In genomic region chr13:36150272-36150671, GRCm38 (mm10) we compare ENCODE assay signal across 29 mouse cellular contexts. TPM values are rescaled to one million over a fixed set of nuclear protein-coding genes. Genes with fewer than 3 reads are reported as not detected.
A peak's percentile ranks its signal among the peaks of the same experiment; 100 is the strongest.
DNase-seq lines count a peak whose midpoint lies in the region; ATAC-seq and TF ChIP-seq lines count a peak whose summit lies in the region.
"Had no signal": no experiment of that assay in that cellular context is flagged by ENCODE, and none has a peak within 500 bp of the region (broad histone marks: within the 10 kb centered on the region; RNA-seq: fewer than 3 reads in every experiment).

No protein-coding gene starts in this region.

- WGBS in liver, postnatal 0 days (ENCODE audit: insufficient replicate concordance): 41% methylated on average over 5 of the region's 5 CpGs
- 63% methylated on average over 5 of the region's 5 CpGs for WGBS in liver, embryonic 11.5 days
- 57% methylated on average over 5 of the region's 5 CpGs for WGBS in cerebellum, adult 2 months

- H3K36me3 ChIP-seq in liver, postnatal 0 days (replicated peaks; ENCODE audit: insufficient read depth, low read length): no peaks in the 10 kb centered on the region
- no peaks in the 10 kb centered on the region for H3K36me3 ChIP-seq in liver, embryonic 11.5 days (ENCODE audit: control insufficient read depth, insufficient read depth, low read length)
- H3K36me3 ChIP-seq: embryonic facial prominence, embryonic 13.5 days; forebrain, embryonic 10.5 days; forebrain, embryonic 15.5 days; limb, embryonic 13.5 days; liver, embryonic 12.5 days; midbrain, embryonic 10.5 days; midbrain, embryonic 15.5 days had no signal

- no peak for DNase-seq in liver, postnatal 0 days
- no peak for DNase-seq in liver, embryonic 11.5 days (ENCODE audit: low spot score)
- DNase-seq in thymus, postnatal 0 days (ENCODE audit: low spot score): peak; percentile 2
- DNase-seq in thymus, postnatal 14 days: no peak
- no peak for DNase-seq in cerebellum, adult 2 months
- DNase-seq in ovary, postnatal 10 days (ENCODE audit: low spot score): no peak
- DNase-seq: adrenal gland, adult 8-10 months; B cell, adult 2 months; cerebellum, adult 11-12 months; cerebellum, postnatal 10 days; heart, postnatal 14 days; kidney, adult 11 months; kidney, postnatal 14 days; right cerebral cortex, adult 18-20 months; spleen, adult 18-20 months; thymus, adult 18-20 months had no signal

- H3K4me2 ChIP-seq in liver, postnatal 0 days (ENCODE audit: low read depth, low read length): no peak overlapping the region; the same call in 1 of the 2 replicates
- no peak overlapping the region for H3K4me2 ChIP-seq in liver, embryonic 11.5 days
- H3K4me2 ChIP-seq: embryonic facial prominence, embryonic 13.5 days; forebrain, embryonic 15.5 days; limb, embryonic 13.5 days; liver, embryonic 12.5 days; midbrain, embryonic 15.5 days had no signal

- H3K27me3 ChIP-seq in liver, postnatal 0 days (ENCODE audit: insufficient read depth, low read length): no peaks in the 10 kb centered on the region
- H3K27me3 ChIP-seq in liver, embryonic 11.5 days (replicated peaks; ENCODE audit: control insufficient read depth, insufficient read depth, low read length): no peaks in the 10 kb centered on the region
- no peaks in the 10 kb centered on the region for H3K27me3 ChIP-seq in cerebellum, adult 2 months (ENCODE audit: control insufficient read depth, insufficient read depth, low read length)
- H3K27me3 ChIP-seq: embryonic facial prominence, embryonic 13.5 days; forebrain, embryonic 15.5 days; limb, embryonic 13.5 days; liver, embryonic 12.5 days; midbrain, embryonic 15.5 days had no signal

- TF ChIP-seq CTCF in liver, postnatal 0 days (IDR thresholded peaks at IDR 0.05; ENCODE audit: low read depth): no peak
- TF ChIP-seq CTCF in cerebellum, adult 2 months (IDR thresholded peaks at IDR 0.05; ENCODE audit: borderline replicate concordance, insufficient read depth, low read depth, low read length): no peak

- H3K9ac ChIP-seq in liver, postnatal 0 days (replicated peaks): no peak overlapping the region
- H3K9ac ChIP-seq in liver, embryonic 11.5 days (ENCODE audit: low read depth, low read length): no peak overlapping the region
- H3K9ac ChIP-seq: embryonic facial prominence, embryonic 13.5 days; forebrain, embryonic 15.5 days; limb, embryonic 13.5 days; liver, embryonic 12.5 days; midbrain, embryonic 15.5 days had no signal

- H3K4me1 ChIP-seq in liver, postnatal 0 days (ENCODE audit: insufficient read depth): peaks cover 19% of the 10 kb centered on the region
- H3K4me1 ChIP-seq in liver, embryonic 11.5 days (replicated peaks; ENCODE audit: control insufficient read depth, insufficient read depth, low read length): no peaks in the 10 kb centered on the region
- H3K4me1 ChIP-seq in cerebellum, adult 2 months (ENCODE audit: control insufficient read depth, insufficient read depth, low read length): peaks cover 23% of the 10 kb centered on the region

- H3K27ac ChIP-seq in liver, postnatal 0 days (ENCODE audit: low read depth): peak overlapping the region; percentile 41; the same call in 1 of the 2 replicates
- no peak overlapping the region for H3K27ac ChIP-seq in liver, embryonic 11.5 days (ENCODE audit: low read depth, low read length)
- no peak overlapping the region for H3K27ac ChIP-seq in cerebellum, adult 2 months (ENCODE audit: insufficient read depth, low read length)
- H3K27ac ChIP-seq: embryonic facial prominence, embryonic 13.5 days; forebrain, embryonic 10.5 days; forebrain, embryonic 15.5 days; left cerebral cortex, adult 2 months; limb, embryonic 13.5 days; liver, embryonic 12.5 days; macrophage; midbrain, embryonic 10.5 days; midbrain, embryonic 15.5 days; stomach, postnatal 0 days had no signal

- no peak overlapping the region for H3K4me3 ChIP-seq in liver, postnatal 0 days (ENCODE audit: low read depth, low read length)
- H3K4me3 ChIP-seq in liver, embryonic 11.5 days (ENCODE audit: low read depth, low read length): no peak overlapping the region
- no peak overlapping the region for H3K4me3 ChIP-seq in cerebellum, adult 2 months (replicated peaks; ENCODE audit: insufficient read depth, low read depth, low read length)
- H3K4me3 ChIP-seq: embryonic facial prominence, embryonic 13.5 days; forebrain, embryonic 10.5 days; forebrain, embryonic 15.5 days; left cerebral cortex, adult 2 months; limb, embryonic 13.5 days; liver, embryonic 12.5 days; midbrain, embryonic 10.5 days; midbrain, embryonic 15.5 days had no signal

- TF ChIP-seq EP300 in liver, postnatal 0 days (IDR thresholded peaks at IDR 0.05; ENCODE audit: low read depth): no peak

- ATAC-seq in liver, postnatal 0 days: no peak
- ATAC-seq in liver, embryonic 11.5 days (replicated peaks; ENCODE audit: low FRiP score): no peak
- ATAC-seq in megakaryocyte, adult 5-6 weeks (ENCODE audit: poor library complexity, severe bottlenecking): peak; percentile 81
- ATAC-seq: activated CD4-positive, CD25-positive, alpha-beta regulatory T cell, adult 4 months; forebrain, embryonic 15.5 days; hindbrain, embryonic 16.5 days; liver, embryonic 12.5 days; midbrain, embryonic 15.5 days had no signal

- TF ChIP-seq POLR2A in cerebellum, adult 2 months (IDR thresholded peaks at IDR 0.05; ENCODE audit: borderline replicate concordance, insufficient read depth, low read length): no peak

- no peaks in the 10 kb centered on the region for H3K9me3 ChIP-seq in liver, postnatal 0 days (ENCODE audit: low read length)
- H3K9me3 ChIP-seq in liver, embryonic 11.5 days (ENCODE audit: control insufficient read depth, low read length): no peaks in the 10 kb centered on the region
- H3K9me3 ChIP-seq: embryonic facial prominence, embryonic 13.5 days; forebrain, embryonic 10.5 days; forebrain, embryonic 15.5 days; limb, embryonic 13.5 days; liver, embryonic 12.5 days; midbrain, embryonic 10.5 days; midbrain, embryonic 15.5 days had no signal

RNA-seq across cellular contexts. Expression of gene Lyrm4, which starts 32.9 kb away (rescaled TPM):
- 18.7 and 19.3 TPM in 2 replicates for polyA plus RNA-seq in liver, postnatal 0 days (2015; fragmentation: Nextera tagmentation; extraction: Ambion mirVana)
- polyA plus RNA-seq in liver, embryonic 11.5 days (2014; fragmentation: Nextera tagmentation; extraction: Ambion mirVana): 40.2 and 41.7 TPM in 2 replicates
- 23.5 and 25.1 TPM in 2 replicates for polyA plus RNA-seq in thymus, postnatal 0 days (2015; fragmentation: Nextera tagmentation; extraction: Ambion mirVana)
- 7.8 and 9.0 TPM in 2 replicates for total RNA-seq in megakaryocyte, adult 5-6 weeks (2015)
- 4.8 and 8.3 TPM in 2 replicates for total RNA-seq in megakaryocyte, adult 5-6 weeks (2017)
- 12.4 and 13.2 TPM in 2 replicates for polyA plus RNA-seq in cerebellum, adult 2 months (2012; rRNA removed)

RNA-seq across cellular contexts. Expression of gene Fars2, which starts 33.1 kb away (rescaled TPM):
- polyA plus RNA-seq in liver, postnatal 0 days (2015; fragmentation: Nextera tagmentation; extraction: Ambion mirVana): 37.9 and 39.3 TPM in 2 replicates
- polyA plus RNA-seq in liver, embryonic 11.5 days (2014; fragmentation: Nextera tagmentation; extraction: Ambion mirVana): 27.7 and 31.0 TPM in 2 replicates
- 38.1 and 43.7 TPM in 2 replicates for polyA plus RNA-seq in thymus, postnatal 0 days (2015; fragmentation: Nextera tagmentation; extraction: Ambion mirVana)
- total RNA-seq in megakaryocyte, adult 5-6 weeks (2015): 20.9 and 24.7 TPM in 2 replicates
- 28.4 and 30.8 TPM in 2 replicates for total RNA-seq in megakaryocyte, adult 5-6 weeks (2017)
- 27.1 and 28.4 TPM in 2 replicates for polyA plus RNA-seq in cerebellum, adult 2 months (2012; rRNA removed)
